Mouse (Mus musculus) stomach, postnatal 0 days (tissue): ENCODE measurements around the gene Heatr1. TPM values are rescaled to one million over a fixed set of nuclear protein-coding genes. Genes with fewer than 3 reads are reported as not detected.
A peak's percentile ranks its signal among the peaks of the same experiment; 100 is the strongest.

Experiments
- ATAC-seq: fragments of 200-750 bp; cut with Nextera tagmentation; 2 replicates; pipeline ENCODE4 v1.8.0; 2017; ENCODE audit not compliant: low FRiP score, low TSS enrichment
- DNase-seq: peaks from one replicate; pipeline ENCODE4 v3.0.0-alpha.2; 2016; ENCODE audit warnings: low spot score
- H3K27ac ChIP-seq: fragments of 300-500 bp; sonication (generic); replicated peaks from 2 replicates; pipeline ENCODE4 v1.5.1; 2014; ENCODE audit warnings: mild to moderate bottlenecking, control low read depth
- H3K27me3 ChIP-seq: fragments of 300-500 bp; sonication (generic); 2 replicates; pipeline ENCODE4 v1.6.1; 2014; ENCODE audit warnings: low read length; ENCODE audit not compliant: control insufficient read depth, insufficient read depth
- H3K36me3 ChIP-seq: fragments of 300-500 bp; sonication (generic); 2 replicates; pipeline ENCODE4 v1.6.1; 2014; ENCODE audit warnings: low read length, mixed read lengths; ENCODE audit not compliant: control insufficient read depth, insufficient read depth
- H3K4me1 ChIP-seq: fragments of 300-500 bp; sonication (generic); replicated peaks from 2 replicates; pipeline ENCODE4 v1.6.1; 2014; ENCODE audit warnings: antibody characterized with exemption; ENCODE audit not compliant: control insufficient read depth, insufficient read depth
- H3K4me2 ChIP-seq: fragments of 300-500 bp; sonication (generic); replicated peaks from 2 replicates; pipeline ENCODE4 v1.6.1; 2014; ENCODE audit warnings: low read depth, mild to moderate bottlenecking, control low read depth, moderate library complexity
- H3K4me3 ChIP-seq: fragments of 300-500 bp; sonication (generic); 2 replicates; pipeline ENCODE4 v1.5.1; 2014; ENCODE audit warnings: low read depth, low read length, control low read depth
- H3K9ac ChIP-seq: fragments of 300-500 bp; sonication (generic); 2 replicates; pipeline ENCODE4 v1.6.1; 2014; ENCODE audit warnings: mild to moderate bottlenecking, low read length, control low read depth, mixed read lengths
- H3K9me3 ChIP-seq: fragments of 300-500 bp; sonication (generic); 2 replicates; pipeline ENCODE4 v1.6.1; 2016; ENCODE audit warnings: low read length; ENCODE audit not compliant: control insufficient read depth
- CTCF ChIP-seq: IDR thresholded peaks from 2 replicates; pipeline ENCODE4 v1.5.1; 2016; ENCODE audit warnings: antibody characterized with exemption, low read depth, mild to moderate bottlenecking, moderate library complexity
- EP300 ChIP-seq: optimal IDR thresholded peaks from 2 replicates; pipeline ENCODE3; 2016; ENCODE audit warnings: antibody characterized with exemption
- WGBS: fragments of 180-500 bp; shearing (Covaris S2); extraction: QIAGEN DNeasy Blood & Tissue Kit; methylation state at CpG from one replicate; pipeline ENCODE4 v1.1.7; 2014; 5-methylcytosine and 5-hydroxymethylcytosine counted together
- polyA plus RNA-seq: library from polyadenylated mRNA; unstranded; fragments of >200 nt; fragmentation: Nextera tagmentation; extraction: Ambion mirVana; gene quantifications from 2 replicates; pipeline ENCODE4 v1.2.1, GENCODE M21; 2015

Heatr1 gene
- polyA plus RNA-seq, 1 experiment from 2014 or later: 6.2 TPM

- ATAC-seq (no peak), DNase-seq (no peak)
- no peak overlapping the region for H3K4me2 ChIP-seq
- H3K9me3 ChIP-seq: no peaks in the 10 kb centered on the region
- no peak overlapping the region for H3K4me3 ChIP-seq
- H3K27ac ChIP-seq: no peak overlapping the region
- no peaks in the 10 kb centered on the region for H3K36me3 ChIP-seq
- no peaks in the 10 kb centered on the region for H3K27me3 ChIP-seq
- H3K4me1 ChIP-seq: no peaks in the 10 kb centered on the region
- TF ChIP-seq EP300: no peak
- TF ChIP-seq CTCF: peak; percentile 90
- no peak overlapping the region for H3K9ac ChIP-seq
These were observed 8.5 kb upstream of the Heatr1 start for GRCm38 (mm10) chr13:12386286-12386685.

- DNase-seq (peak; percentile 40), ATAC-seq (peak; percentile 25)
- no peak for TF ChIP-seq CTCF
- TF ChIP-seq EP300: no peak
- H3K9ac ChIP-seq: peak overlapping the region; percentile 76
- peak overlapping the region; percentile 83 for H3K4me3 ChIP-seq
- H3K27ac ChIP-seq: 0 out of 2 replicates have a peak overlapping the region, but pooled peaks have one; percentile 8
- whole genome bisulfite sequencing: under 1% methylated on average over 23 of the region's 23 CpGs
- no peaks in the 10 kb centered on the region for H3K9me3 ChIP-seq
- peaks cover 8% of the 10 kb centered on the region for H3K36me3 ChIP-seq
- H3K4me2 ChIP-seq: peak overlapping the region; percentile 91
- peaks cover 6% of the 10 kb centered on the region; the same call in 1 of the 2 replicates for H3K4me1 ChIP-seq
- no peaks in the 10 kb centered on the region for H3K27me3 ChIP-seq
These were observed 744 bp downstream of the Heatr1 start for GRCm38 (mm10) chr13:12395571-12395970.

- Histone ChIP-seq H3K4me3 (no peak overlapping the region), H3K27me3 (no peaks in the 10 kb centered on the region), H3K4me1 (no peaks in the 10 kb centered on the region), H3K9ac (no peak overlapping the region), H3K27ac (no peak overlapping the region), H3K9me3 (no peaks in the 10 kb centered on the region), H3K36me3 (peaks cover 15% of the 10 kb centered on the region), H3K4me2 (no peak overlapping the region)
- WGBS: 90% methylated on average over 9 of the region's 9 CpGs
- DNase-seq: no peak
- ATAC-seq: no peak
- no peak for TF ChIP-seq CTCF
- no peak for TF ChIP-seq EP300
These were observed 13.7 kb downstream of the Heatr1 start for GRCm38 (mm10) chr13:12408343-12409066.

DNA sequence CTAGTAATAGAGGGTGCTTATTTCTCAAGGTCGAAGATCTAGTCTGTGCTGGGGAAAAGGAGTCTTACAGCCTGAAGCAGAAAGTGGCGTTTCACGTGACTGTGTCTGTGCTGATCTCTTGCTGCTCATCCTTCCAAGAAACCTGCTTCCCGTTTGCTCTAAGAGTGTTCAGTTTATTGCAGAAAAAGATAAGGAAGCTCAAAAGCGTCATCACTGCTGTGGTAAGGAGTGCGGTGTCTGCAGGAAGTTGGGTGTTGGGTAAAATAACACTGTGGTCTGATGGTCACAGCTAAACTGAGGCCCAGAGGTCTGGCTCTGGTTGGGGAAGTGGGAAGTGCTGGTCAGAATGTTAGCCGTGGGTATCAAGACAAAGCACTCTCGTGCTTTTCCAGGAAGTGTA lies 17.2 kb downstream of the Heatr1 start:
- Histone ChIP-seq H3K4me1 (no peaks in the 10 kb centered on the region), H3K4me2 (no peak overlapping the region), H3K36me3 (peaks cover 22% of the 10 kb centered on the region), H3K9ac (no peak overlapping the region), H3K27me3 (no peaks in the 10 kb centered on the region), H3K9me3 (no peaks in the 10 kb centered on the region), H3K27ac (no peak overlapping the region), H3K4me3 (no peak overlapping the region)
- TF ChIP-seq CTCF: no peak
- DNase-seq (no peak), ATAC-seq (no peak)
- WGBS: 84% methylated on average over 8 of the region's 8 CpGs

GRCm38 (mm10) chr13:12420596-12420995 lies 25.8 kb downstream of the Heatr1 start:
- Histone ChIP-seq H3K9me3 (no peaks in the 10 kb centered on the region), H3K9ac (no peak overlapping the region), H3K27ac (no peak overlapping the region), H3K4me3 (no peak overlapping the region), H3K4me2 (no peak overlapping the region), H3K36me3 (peaks cover 36% of the 10 kb centered on the region), H3K27me3 (no peaks in the 10 kb centered on the region), H3K4me1 (no peaks in the 10 kb centered on the region)
- WGBS: 88% methylated on average over 9 of the region's 9 CpGs
- no peak for TF ChIP-seq CTCF
- DNase-seq (no peak), ATAC-seq (no peak)

DNA sequence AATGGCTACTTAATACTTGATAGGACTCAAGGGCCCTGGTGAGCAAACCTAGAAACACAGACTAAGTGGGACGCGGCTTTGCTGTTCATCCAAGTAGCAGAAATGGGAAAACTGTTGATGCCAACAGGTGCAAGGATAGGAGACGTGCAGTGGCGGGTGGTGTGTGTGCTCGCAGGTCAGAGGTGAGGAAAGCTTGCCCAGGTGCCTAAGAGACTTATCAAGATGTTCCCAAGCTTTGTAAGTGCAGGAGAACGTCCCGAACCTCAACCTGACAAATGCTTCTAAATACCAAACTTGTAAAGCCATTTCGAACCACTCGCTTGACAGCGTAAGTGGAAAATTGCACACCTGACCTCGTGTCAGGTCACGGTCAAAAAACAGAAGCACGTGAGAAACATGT lies 33.7 kb downstream of the Heatr1 start:
- no peaks in the 10 kb centered on the region for H3K4me1 ChIP-seq
- 92% methylated on average over 13 of the region's 13 CpGs for WGBS
- peaks cover 29% of the 10 kb centered on the region for H3K36me3 ChIP-seq
- ATAC-seq (no peak), DNase-seq (no peak)
- no peak overlapping the region for H3K4me2 ChIP-seq
- no peak overlapping the region for H3K9ac ChIP-seq
- H3K9me3 ChIP-seq: no peaks in the 10 kb centered on the region
- H3K27me3 ChIP-seq: no peaks in the 10 kb centered on the region
- no peak overlapping the region for H3K4me3 ChIP-seq
- H3K27ac ChIP-seq: no peak overlapping the region
- TF ChIP-seq EP300: no peak
- TF ChIP-seq CTCF: no peak
